Mouse (Mus musculus) megakaryocyte, embryonic 14.5 days (primary cell): ENCODE data around the gene Tmem30a.

Experiments
- FLI1 ChIP-seq: IDR thresholded peaks from 2 replicates; pipeline ENCODE4 v1.6.1; 2012; ENCODE audit warnings: low read length, inconsistent platforms, mixed read lengths
- GATA1 ChIP-seq: IDR thresholded peaks from 3 replicates; pipeline ENCODE4 v1.6.1; 2012; ENCODE audit warnings: mixed read lengths, low read length, inconsistent platforms, borderline replicate concordance

GRCm38 (mm10) chr9:79762519-79762918 lies 30.8 kb downstream of the Tmem30a start:
- TF ChIP-seq FLI1 (no peak), GATA1 (no peak)
